Mouse (Mus musculus) erythroblast, adult 5-6 weeks (primary cell): ENCODE data around the gene Fbxw20. TPM values are rescaled to one million over a fixed set of nuclear protein-coding genes. Genes with fewer than 3 reads are reported as not detected.
"Not testable (repeated sequence)": the region's sequence is repeated elsewhere in the genome, so short reads cannot be mapped to it uniquely, and the experiment has no call there.

Experiments used
- ATAC-seq: replicated peaks from 2 replicates; pipeline ENCODE4 v1.8.0; 2016; ENCODE audit warnings: moderate number of reproducible peaks, mild to moderate bottlenecking, moderate TSS enrichment, inconsistent platforms; ENCODE audit not compliant: poor library complexity, low FRiP score, severe bottlenecking
- total RNA-seq, 2 experiments: library from RNA; stranded (forward) in 1 of 2; stranded (reverse) in 1 of 2; fragments of 150-400 nt in 1 of 2; fragments of 200-764, 138-1000 nt in 1 of 2; gene quantifications; 2 replicates each; pipeline versions ENCODE4 v1.2.3 to v1.2.4; 2015 to 2017; ENCODE audit warnings: low replicate concordance in 2 of 2

Fbxw20 gene
- total RNA-seq (2015; ENCODE audit: low replicate concordance), result not detected in 2 replicates
- total RNA-seq (2017; ENCODE audit: low replicate concordance), result not detected in 2 replicates

DNA sequence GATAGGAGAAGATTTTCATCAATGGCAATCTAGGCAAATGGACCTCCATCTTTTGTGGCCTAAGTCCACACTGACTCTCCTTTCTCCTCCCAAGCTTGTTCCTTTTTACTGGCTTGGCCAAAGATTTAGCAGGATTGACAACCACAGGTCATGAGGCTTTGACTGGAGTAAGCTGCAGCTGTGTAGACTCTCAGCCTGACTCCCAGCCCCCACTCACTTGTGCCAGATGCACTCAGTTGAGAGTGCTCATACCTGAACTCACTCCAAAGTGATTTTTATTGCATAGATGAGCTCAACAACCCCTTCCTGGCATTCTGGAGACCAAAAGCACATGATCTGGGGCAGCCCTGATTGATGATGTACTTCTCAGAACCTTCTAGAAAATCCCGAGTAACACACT is at the start of gene Fbxw20:
Gene Fbxw20, minus strand, starts transcription at position 101 of the 400 bp plus-strand sequence.
- ATAC-seq, result no peak

DNA sequence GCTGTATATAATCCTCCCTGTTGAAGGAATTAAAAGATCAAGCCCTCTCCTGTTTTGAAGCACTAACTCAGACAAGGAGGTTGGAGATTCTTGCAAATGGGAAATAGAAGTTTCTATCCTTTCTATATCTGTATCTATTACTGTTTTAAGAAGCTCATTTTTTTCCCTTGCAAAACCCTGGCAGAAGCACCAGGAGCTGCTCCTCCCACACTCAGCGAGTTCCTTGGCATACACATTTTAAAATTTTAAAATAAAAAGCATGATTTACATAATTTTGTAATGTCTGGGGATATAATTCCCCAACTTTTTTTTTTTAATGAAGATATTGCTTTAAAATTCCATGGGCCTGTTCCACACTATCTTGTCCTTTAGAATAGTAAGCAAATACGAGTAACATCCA is 28.5 kb upstream of the Fbxw20 start:
- ATAC-seq, result no peak

DNA sequence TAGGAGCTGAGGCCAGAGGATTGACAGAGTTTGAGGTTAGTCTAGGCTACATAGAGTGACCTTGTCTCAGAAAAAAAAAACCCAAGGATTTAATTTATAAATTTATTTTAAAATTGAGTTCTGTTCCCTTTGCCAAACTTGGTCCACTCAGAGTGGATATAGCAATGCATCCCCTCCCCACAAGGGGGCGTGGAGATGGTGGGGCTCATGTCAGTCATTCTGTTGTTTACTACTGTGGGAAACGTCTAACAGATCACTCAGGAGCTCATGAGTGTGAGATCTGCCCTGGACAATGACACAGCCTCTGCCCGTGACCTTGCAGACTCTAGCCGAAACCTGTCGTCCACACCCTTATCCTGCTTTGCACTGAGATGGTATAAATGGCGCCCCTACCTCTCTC is 16.1 kb downstream of the Fbxw20 start:
- ATAC-seq, result no peak

DNA sequence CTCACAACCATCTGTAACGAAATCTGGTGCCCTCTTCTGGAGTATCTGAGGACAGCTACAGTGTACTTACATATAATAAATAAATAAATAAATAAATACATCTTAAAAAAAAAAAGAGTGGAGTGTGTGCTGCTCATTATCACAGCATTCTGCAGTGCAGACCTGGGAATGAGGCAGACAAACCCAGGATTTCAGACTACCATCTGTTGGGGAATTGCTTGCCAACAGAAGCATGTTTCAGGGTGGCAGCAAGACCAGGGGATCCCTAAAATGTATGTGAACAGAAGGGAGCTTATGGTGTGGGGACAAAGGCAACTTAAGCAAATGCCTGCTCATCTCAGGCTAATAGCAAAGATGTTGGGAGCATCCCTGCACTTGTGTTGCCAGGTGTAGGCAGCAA is 33.2 kb downstream of the Fbxw20 start:
- ATAC-seq, result not testable (repeated sequence)

DNA sequence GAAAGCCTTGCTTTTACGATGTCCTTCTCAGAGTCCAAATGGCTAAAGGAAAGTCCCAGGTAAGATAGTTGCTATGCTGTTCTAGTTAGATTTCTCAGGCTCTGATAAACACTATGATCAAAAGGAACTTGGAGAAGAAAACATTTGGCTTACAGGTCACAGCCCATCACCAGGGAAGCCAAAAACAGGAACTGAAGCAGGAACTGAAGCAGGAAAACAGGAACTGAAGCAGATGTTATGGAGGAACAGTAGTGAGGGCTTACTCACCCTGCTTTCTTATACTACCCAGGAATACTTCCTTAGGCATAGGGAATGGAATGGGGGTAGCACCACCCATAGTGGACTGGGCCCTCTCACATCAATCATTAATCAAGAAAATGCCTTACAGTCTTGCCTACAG is 34.2 kb downstream of the Fbxw20 start:
- ATAC-seq, result no peak

DNA sequence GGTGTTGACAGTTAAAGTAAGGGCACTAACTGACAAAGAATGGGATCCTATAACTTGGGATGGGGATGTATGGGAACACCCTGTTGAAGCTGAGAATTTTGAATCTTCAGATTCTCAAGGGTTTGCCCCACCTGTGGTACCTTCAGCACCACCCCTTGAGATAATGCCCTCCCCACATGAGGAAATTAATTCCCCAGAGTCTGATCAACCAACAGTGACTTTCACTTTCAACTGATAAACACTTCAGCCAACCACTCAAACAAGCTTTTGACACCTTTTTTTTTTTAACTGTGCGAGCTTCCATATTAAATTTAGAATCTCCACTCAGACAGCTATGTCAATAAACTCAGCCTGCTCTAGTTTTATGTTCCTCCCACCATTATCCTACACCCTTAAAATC is 35.2 kb downstream of the Fbxw20 start:
- ATAC-seq, result no peak

DNA sequence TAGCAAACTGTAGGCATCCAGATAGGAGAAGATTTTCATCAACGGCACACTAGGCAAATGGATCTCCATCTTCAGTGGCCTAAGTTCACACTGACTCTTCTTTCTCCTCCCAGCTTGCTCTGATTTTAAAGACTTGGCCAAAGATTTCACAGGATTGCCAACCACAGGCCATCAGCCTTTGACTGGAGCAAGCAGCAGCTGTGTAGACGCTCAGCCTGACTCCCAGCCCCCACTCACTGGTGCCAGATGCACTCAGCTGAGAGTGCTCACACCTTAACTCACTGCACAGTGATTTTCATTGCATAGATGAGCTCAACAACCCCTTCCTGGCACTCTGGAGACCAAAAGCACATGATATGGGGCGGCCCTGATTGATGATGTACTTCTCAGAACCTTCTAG is 38.7 kb downstream of the Fbxw20 start, which contains the start of gene Fbxw13:
Gene Fbxw13, minus strand, starts transcription at position 101 of the 400 bp plus-strand sequence.
- ATAC-seq, result not testable (repeated sequence)

DNA sequence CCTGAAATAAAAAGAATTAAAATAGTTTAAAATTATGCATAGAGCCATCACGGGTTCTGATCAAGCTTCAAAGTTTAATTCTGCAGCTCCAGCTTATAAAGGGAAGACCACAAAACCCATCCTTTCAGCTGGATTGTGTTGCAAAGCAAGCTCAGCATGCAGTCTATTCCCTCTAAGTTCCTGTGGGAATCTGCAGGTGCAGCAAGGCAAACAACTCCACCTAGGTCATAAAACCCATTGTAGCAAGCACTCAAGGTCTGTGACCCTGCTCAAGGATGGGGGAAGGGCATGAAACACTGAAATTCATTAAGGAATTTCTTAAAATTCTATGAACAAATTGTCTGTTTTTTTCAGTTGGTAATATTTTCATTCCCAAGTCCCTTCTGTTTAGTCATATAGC is 57.3 kb downstream of the Fbxw20 start:
- ATAC-seq, result no peak

DNA sequence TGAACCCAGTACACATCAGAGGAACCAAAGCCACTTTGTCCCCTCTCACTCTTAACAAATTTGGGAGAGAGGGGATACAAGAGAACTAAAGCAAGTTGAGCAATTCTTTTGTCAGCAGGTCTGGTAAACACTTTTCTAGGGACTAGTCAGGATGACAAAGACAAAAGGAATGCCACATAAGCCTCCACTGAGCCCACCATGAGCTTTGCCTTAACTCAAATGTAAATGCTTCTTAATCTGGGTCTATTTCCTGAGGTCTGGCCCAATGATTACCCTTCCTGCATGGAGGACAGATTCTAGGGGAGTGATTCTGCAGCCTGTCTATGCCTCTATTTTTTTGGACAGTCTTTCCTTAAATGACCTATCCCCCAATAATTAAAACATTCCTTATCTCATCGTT is 58.3 kb downstream of the Fbxw20 start:
- ATAC-seq, result no peak

Other genes with a start within 250 kb of the Fbxw20 start
- not detected in 2 replicates for gene Ucn2, start 248.7 kb downstream of the Fbxw20 start, total RNA-seq (2015; ENCODE audit: low replicate concordance)
- gene Ucn2, start 248.7 kb downstream of the Fbxw20 start, total RNA-seq (2017; ENCODE audit: low replicate concordance), result not detected in 2 replicates
- gene Pfkfb4, start 243.0 kb downstream of the Fbxw20 start, total RNA-seq (2015; ENCODE audit: low replicate concordance), result 3.1 and 13.3 TPM in 2 replicates
- gene Pfkfb4, start 243.0 kb downstream of the Fbxw20 start, total RNA-seq (2017; ENCODE audit: low replicate concordance), result 7.9 and 12.3 TPM in 2 replicates
- gene Shisa5, start 196.2 kb downstream of the Fbxw20 start, total RNA-seq (2015; ENCODE audit: low replicate concordance), result 14.6 and 20.3 TPM in 2 replicates
- 13.9 and 51.4 TPM in 2 replicates for gene Shisa5, start 196.2 kb downstream of the Fbxw20 start, total RNA-seq (2017; ENCODE audit: low replicate concordance)
- 7.3 and 19.6 TPM in 2 replicates for gene Trex1, start 175.0 kb downstream of the Fbxw20 start, total RNA-seq (2015; ENCODE audit: low replicate concordance)
- 1.7 and 4.2 TPM in 2 replicates for gene Trex1, start 175.0 kb downstream of the Fbxw20 start, total RNA-seq (2017; ENCODE audit: low replicate concordance)
- 4.2 TPM in 1 of 2 replicates, not detected in the other for gene Atrip, start 160.6 kb downstream of the Fbxw20 start, total RNA-seq (2015; ENCODE audit: low replicate concordance)
- gene Atrip, start 160.6 kb downstream of the Fbxw20 start, total RNA-seq (2017; ENCODE audit: low replicate concordance), result 4.8 and 10.6 TPM in 2 replicates
- 2.5 TPM in 1 of 2 replicates, not detected in the other for gene Ccdc51, start 152.3 kb downstream of the Fbxw20 start, total RNA-seq (2015; ENCODE audit: low replicate concordance)
- gene Ccdc51, start 152.3 kb downstream of the Fbxw20 start, total RNA-seq (2017; ENCODE audit: low replicate concordance), result 3.7 and 4.3 TPM in 2 replicates
- 104 and 108 TPM in 2 replicates for gene Tma7, start 152.2 kb downstream of the Fbxw20 start, total RNA-seq (2015; ENCODE audit: low replicate concordance)
- 44.6 and 57.0 TPM in 2 replicates for gene Tma7, start 152.2 kb downstream of the Fbxw20 start, total RNA-seq (2017; ENCODE audit: low replicate concordance)
- not detected in 2 replicates for gene Plxnb1, start 139.4 kb downstream of the Fbxw20 start, total RNA-seq (2015; ENCODE audit: low replicate concordance)
- not detected in 2 replicates for gene Plxnb1, start 139.4 kb downstream of the Fbxw20 start, total RNA-seq (2017; ENCODE audit: low replicate concordance)
- not detected in 2 replicates for gene Fbxw21, start 72.7 kb downstream of the Fbxw20 start, total RNA-seq (2015; ENCODE audit: low replicate concordance)
- 0.28 TPM in 1 of 2 replicates, not detected in the other for gene Fbxw21, start 72.7 kb downstream of the Fbxw20 start, total RNA-seq (2017; ENCODE audit: low replicate concordance)
- not detected in 2 replicates for gene Fbxw13, start 38.8 kb downstream of the Fbxw20 start, total RNA-seq (2015; ENCODE audit: low replicate concordance)
- not detected in 2 replicates for gene Fbxw13, start 38.8 kb downstream of the Fbxw20 start, total RNA-seq (2017; ENCODE audit: low replicate concordance)
- not detected in 2 replicates for gene Fbxw14, start 52.9 kb upstream of the Fbxw20 start, total RNA-seq (2015; ENCODE audit: low replicate concordance)
- not detected in 2 replicates for gene Fbxw14, start 52.9 kb upstream of the Fbxw20 start, total RNA-seq (2017; ENCODE audit: low replicate concordance)
- gene Fbxw28, start 104.9 kb upstream of the Fbxw20 start, total RNA-seq (2015; ENCODE audit: low replicate concordance), result not detected in 2 replicates
- gene Fbxw28, start 104.9 kb upstream of the Fbxw20 start, total RNA-seq (2017; ENCODE audit: low replicate concordance), result not detected in 2 replicates
- gene Fbxw22, start 169.5 kb upstream of the Fbxw20 start, total RNA-seq (2015; ENCODE audit: low replicate concordance), result not detected in 2 replicates
- not detected in 2 replicates for gene Fbxw22, start 169.5 kb upstream of the Fbxw20 start, total RNA-seq (2017; ENCODE audit: low replicate concordance)
- gene Fbxw16, start 214.4 kb upstream of the Fbxw20 start, total RNA-seq (2015; ENCODE audit: low replicate concordance), result not detected in 2 replicates
- not detected in 2 replicates for gene Fbxw16, start 214.4 kb upstream of the Fbxw20 start, total RNA-seq (2017; ENCODE audit: low replicate concordance)